Mouse (Mus musculus) heart, embryonic 10.5 days (tissue): Measurements from ENCODE around the gene 9430015G10Rik. TPM values are rescaled to one million over a fixed set of nuclear protein-coding genes. Genes with fewer than 3 reads are reported as not detected.

Source experiments
- DNase-seq: peaks from one replicate; pipeline ENCODE4 v3.0.0-alpha.2; 2017; ENCODE audit warnings: low spot score
- H3K27ac ChIP-seq: fragments of 300-500 bp; sonication (generic); 2 replicates; pipeline ENCODE4 v1.5.1; 2016; ENCODE audit warnings: mild to moderate bottlenecking
- H3K27me3 ChIP-seq: fragments of 300-500 bp; sonication (generic); 2 replicates; pipeline ENCODE4 v1.6.1; 2016; ENCODE audit warnings: mild to moderate bottlenecking; ENCODE audit not compliant: poor library complexity, insufficient read depth, severe bottlenecking
- H3K36me3 ChIP-seq: fragments of 300-500 bp; sonication (generic); 2 replicates; pipeline ENCODE4 v1.6.1; 2016; ENCODE audit warnings: mild to moderate bottlenecking, moderate library complexity
- H3K4me1 ChIP-seq: fragments of 300-500 bp; sonication (generic); 2 replicates; pipeline ENCODE4 v1.6.1; 2016; ENCODE audit warnings: mild to moderate bottlenecking
- H3K4me3 ChIP-seq: fragments of 300-500 bp; sonication (generic); 2 replicates; pipeline ENCODE4 v1.5.1; 2016; ENCODE audit warnings: mild to moderate bottlenecking, moderate library complexity
- H3K9me3 ChIP-seq: fragments of 300-500 bp; sonication (generic); 2 replicates; pipeline ENCODE4 v1.6.1; 2016; ENCODE audit warnings: mild to moderate bottlenecking, moderate library complexity
- WGBS: fragments of 180-500 bp; shearing (Covaris S2); methylation state at CpG from one replicate; pipeline ENCODE4 v1.1.7; 2016; 5-methylcytosine and 5-hydroxymethylcytosine counted together
- polyA plus RNA-seq: library from polyadenylated mRNA; unstranded; fragments of >200 nt; fragmentation: Nextera tagmentation; extraction: Ambion mirVana; gene quantifications from 2 replicates; pipeline ENCODE4 v1.2.1, GENCODE M21; 2016

The 9430015G10Rik gene
- polyA plus RNA-seq, 1 experiment from 2014 or later, result 45.6 TPM

DNA sequence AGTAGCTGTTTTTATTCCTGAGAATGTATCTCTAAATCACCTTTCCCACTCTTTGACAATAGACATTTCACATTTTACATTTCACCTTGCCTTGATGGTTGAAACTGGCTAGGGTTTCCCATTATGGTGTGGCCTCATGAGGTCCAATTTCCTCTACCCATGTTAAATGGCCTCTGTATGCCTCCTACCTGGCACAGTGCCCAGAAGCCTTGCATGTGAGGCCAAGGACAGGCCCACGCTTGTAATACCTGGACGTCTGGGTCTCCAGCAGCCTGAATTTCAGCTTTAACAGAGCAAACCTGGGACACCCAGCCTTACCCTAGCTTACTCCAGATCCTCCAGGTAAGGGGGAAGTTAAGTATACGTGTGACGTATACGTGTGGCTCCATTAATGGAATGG, 26.4 kb upstream of the 9430015G10Rik start:
- 74% methylated on average over 5 of the region's 5 CpGs for WGBS
- H3K27me3 ChIP-seq, result peaks cover 4% of the 10 kb centered on the region; the same call in 1 of the 2 replicates
- DNase-seq, result no peak
- H3K36me3 ChIP-seq, result no peaks in the 10 kb centered on the region
- H3K27ac ChIP-seq, result no peak overlapping the region
- peaks cover 12% of the 10 kb centered on the region for H3K4me1 ChIP-seq
- H3K4me3 ChIP-seq, result no peak overlapping the region
- H3K9me3 ChIP-seq, result no peaks in the 10 kb centered on the region

DNA sequence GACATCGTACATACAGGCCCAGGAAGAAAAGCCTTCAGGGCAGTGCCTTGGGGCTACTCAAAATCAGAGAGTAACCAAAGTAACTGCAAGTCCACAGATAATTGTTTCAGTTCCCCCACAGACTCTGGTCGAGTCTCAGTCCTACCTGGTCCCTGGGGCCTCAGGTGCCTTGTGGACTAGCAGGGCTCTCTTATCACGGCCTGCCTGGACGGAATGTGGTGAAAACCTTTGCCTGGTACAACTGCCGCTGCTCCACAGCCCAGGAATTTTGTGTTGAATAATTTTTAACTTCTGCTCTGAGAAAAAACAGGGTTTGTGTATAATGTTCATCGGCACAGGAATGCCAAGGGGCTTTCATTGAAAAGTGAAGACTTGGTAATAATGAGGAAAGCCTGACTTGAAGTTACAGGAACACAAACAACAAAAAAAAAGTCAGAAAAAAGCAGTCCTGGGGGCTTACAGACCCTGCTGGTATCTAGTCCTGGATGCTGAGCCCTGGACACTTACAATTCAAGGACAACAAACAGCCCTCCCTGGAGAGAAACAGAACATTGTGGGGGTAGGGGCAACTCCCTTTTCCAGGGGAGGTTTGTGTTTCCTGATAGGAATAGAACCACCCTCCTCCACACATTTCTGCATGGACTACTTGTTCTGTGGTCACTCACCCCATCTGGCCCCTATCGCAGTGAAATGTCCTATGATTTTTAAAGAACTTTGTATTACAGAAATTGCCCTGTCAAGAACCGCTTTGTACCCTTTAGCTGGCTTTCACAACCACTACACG, 25.5 kb upstream of the 9430015G10Rik start:
- no peak for DNase-seq
- no peak overlapping the region for H3K4me3 ChIP-seq
- H3K36me3 ChIP-seq, result no peaks in the 10 kb centered on the region
- peak overlapping the region; percentile 25; the same call in 1 of the 2 replicates for H3K27ac ChIP-seq
- H3K4me1 ChIP-seq, result peaks cover 12% of the 10 kb centered on the region
- no peaks in the 10 kb centered on the region for H3K9me3 ChIP-seq
- H3K27me3 ChIP-seq, result no peaks in the 10 kb centered on the region; the same call in 1 of the 2 replicates
- 64% methylated on average over 9 of the region's 9 CpGs for whole genome bisulfite sequencing

DNA sequence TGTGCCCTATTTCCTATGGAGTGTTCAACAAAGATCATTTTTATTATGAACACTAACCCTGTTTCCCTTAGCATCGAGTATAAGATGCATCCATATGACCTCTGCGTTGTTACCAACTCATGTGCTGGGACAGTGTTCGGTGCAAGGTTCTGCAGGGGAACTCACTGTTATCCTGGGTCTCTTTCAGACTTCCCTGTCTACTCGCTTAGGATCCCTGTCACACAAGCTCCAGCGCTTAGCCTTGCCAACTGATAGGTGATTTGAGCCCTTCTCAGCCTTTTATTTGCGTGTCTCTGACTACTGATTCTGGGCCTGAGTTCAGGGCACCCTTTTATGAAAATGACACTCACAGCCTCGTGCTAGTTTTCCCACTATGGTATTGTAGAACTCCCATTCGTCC, 24.5 kb upstream of the 9430015G10Rik start:
- Histone ChIP-seq H3K27ac (no peak overlapping the region), H3K4me3 (no peak overlapping the region)
- 81% methylated on average over 8 of the region's 8 CpGs for WGBS

DNA sequence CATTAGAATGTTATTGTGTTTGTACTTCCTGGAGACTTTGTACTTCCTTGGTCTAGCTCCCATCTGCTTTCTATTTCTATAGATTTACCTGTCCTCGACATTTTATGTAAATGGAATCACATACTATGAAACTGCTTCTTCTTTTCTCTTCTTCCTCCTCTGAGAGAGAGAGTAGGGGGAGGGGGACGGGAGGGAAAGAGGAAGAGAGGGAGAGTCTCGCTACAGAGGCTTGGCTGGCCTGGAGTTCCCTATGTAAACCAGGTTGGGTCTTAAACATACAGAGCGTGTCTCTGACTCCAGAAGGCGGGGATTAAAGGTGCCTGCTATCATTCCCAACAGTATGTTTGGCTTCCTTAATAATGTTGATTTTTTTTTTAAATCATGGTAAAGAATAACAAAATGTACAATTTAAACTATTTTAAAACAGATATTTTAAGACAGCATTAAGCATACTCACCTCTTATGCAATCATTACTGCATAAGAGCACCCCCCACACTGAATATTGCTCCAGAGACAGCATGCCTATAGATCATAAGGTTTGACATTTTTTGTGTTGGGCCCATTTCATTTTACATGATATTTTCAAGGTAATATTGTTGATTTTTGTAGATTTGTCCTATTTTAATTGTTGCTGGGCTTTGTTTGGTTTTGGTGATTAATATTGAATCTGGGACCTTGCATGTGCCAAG, 22.2 kb upstream of the 9430015G10Rik start:
- Histone ChIP-seq H3K36me3 (no peaks in the 10 kb centered on the region), H3K9me3 (no peaks in the 10 kb centered on the region), H3K4me1 (peaks cover 12% of the 10 kb centered on the region), H3K27ac (no peak overlapping the region), H3K27me3 (no peaks in the 10 kb centered on the region), H3K4me3 (no peak overlapping the region)
- no peak for DNase-seq
- WGBS, result 42% methylated on average over 5 of the region's 5 CpGs

More for the DNA sequence above, 24.5 kb upstream of the 9430015G10Rik start:
- Histone ChIP-seq H3K36me3 (no peaks in the 10 kb centered on the region), H3K4me1 (peaks cover 12% of the 10 kb centered on the region), H3K9me3 (no peaks in the 10 kb centered on the region), H3K27me3 (no peaks in the 10 kb centered on the region; the same call in 1 of the 2 replicates)
- DNase-seq, result no peak

DNA sequence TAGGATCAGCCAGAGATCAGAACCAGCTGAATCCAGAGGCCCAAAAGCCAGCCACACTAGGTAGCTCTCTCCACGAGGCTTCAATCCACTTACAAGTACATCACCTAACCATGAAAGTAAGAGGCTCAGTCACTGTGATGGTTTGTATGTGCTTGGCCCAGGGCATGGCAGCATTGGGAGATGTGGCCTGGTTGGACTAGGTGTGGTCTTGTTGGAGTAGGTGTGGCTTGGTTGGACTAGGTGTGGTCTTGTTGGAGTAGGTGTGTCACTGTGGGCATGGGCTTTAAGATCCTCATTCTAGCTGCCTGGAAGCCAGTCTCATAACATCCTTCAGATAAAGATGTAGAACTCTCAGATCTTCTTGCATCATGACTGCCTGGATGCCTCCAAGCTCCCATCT, 18.5 kb upstream of the 9430015G10Rik start:
- Histone ChIP-seq H3K27me3 (0 out of 2 replicates have a peak, but pooled peaks cover 4% of the 10 kb centered on the region), H3K27ac (no peak overlapping the region), H3K4me1 (no peaks in the 10 kb centered on the region), H3K4me3 (no peak overlapping the region), H3K9me3 (no peaks in the 10 kb centered on the region), H3K36me3 (no peaks in the 10 kb centered on the region)
- 69% methylated on average over 1 of the region's 1 CpGs for WGBS
- no peak for DNase-seq

DNA sequence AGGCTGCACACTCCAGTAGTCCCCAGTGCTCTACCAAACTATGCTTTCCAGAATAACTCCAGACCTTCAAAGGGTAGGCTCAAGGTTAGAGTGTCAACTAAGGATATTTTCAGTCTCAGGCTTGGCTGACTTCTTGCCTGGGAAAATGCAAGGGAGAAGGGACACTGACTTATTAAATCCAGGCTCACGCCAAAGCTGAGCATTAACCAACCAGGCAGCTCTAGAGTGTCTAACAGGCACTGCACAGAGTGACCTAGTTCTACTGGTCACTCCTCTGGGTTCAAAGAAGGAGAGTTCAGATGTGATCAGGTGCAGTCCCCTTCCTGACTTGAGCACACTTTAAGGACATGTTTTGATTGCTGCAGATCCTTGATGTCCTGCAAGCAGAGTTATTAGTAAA, 17.0 kb upstream of the 9430015G10Rik start:
- WGBS, result 86% methylated on average over 1 of the region's 1 CpGs
- H3K27me3 ChIP-seq, result 0 out of 2 replicates have a peak, but pooled peaks cover 4% of the 10 kb centered on the region
- H3K4me1 ChIP-seq, result peaks cover 6% of the 10 kb centered on the region
- H3K27ac ChIP-seq, result no peak overlapping the region
- no peaks in the 10 kb centered on the region for H3K36me3 ChIP-seq
- H3K4me3 ChIP-seq, result no peak overlapping the region
- H3K9me3 ChIP-seq, result no peaks in the 10 kb centered on the region
- DNase-seq, result no peak

DNA sequence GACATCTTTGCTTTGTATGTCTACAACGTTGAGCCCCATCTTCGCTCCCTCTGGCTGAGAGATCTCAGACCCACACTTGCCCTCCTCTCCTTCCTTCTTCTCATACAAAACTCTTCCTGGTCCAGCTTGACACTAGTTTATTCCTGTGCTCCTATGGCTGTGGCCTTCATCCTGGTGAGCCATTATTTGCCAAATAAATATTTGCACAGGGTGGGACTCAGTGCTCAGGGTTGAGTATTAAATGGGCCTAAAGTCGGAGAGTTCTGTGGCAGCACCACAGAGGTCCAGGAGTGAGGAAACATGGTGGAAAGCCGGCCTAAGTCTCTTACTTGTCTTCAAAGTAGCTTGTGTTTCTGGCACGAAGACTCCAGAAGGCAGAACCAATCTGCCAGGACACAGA, 16.0 kb upstream of the 9430015G10Rik start:
- H3K4me3 ChIP-seq, result no peak overlapping the region
- no peak for DNase-seq
- 74% methylated on average over 5 of the region's 5 CpGs for WGBS
- peaks cover 13% of the 10 kb centered on the region for H3K4me1 ChIP-seq
- H3K27ac ChIP-seq, result no peak overlapping the region
- no peaks in the 10 kb centered on the region for H3K36me3 ChIP-seq
- H3K9me3 ChIP-seq, result no peaks in the 10 kb centered on the region
- H3K27me3 ChIP-seq, result 0 out of 2 replicates have a peak, but pooled peaks cover 4% of the 10 kb centered on the region

DNA sequence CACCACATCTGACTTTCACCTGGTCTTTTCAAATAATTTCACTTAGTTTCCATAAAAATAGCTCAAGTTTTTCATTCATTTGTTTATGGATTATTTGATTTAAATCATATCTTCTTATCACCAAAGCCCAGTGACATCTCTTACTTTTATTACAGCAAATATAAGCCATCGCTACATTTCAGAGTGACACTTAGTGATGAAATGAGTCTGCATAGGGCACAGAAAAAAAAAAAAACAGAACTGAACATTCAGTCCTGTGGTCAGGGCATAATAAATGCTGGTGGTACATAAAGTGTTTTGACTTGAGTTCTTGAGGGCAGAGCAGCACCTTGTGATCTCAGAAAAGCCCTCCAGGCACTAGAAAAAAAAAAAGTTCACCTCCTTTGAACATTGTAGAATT, 13.6 kb upstream of the 9430015G10Rik start:
- Histone ChIP-seq H3K27me3 (0 out of 2 replicates have a peak, but pooled peaks cover 4% of the 10 kb centered on the region), H3K9me3 (no peaks in the 10 kb centered on the region), H3K36me3 (no peaks in the 10 kb centered on the region), H3K4me1 (peaks cover 13% of the 10 kb centered on the region), H3K27ac (no peak overlapping the region), H3K4me3 (no peak overlapping the region)
- no peak for DNase-seq
- WGBS, result 93% methylated on average over 1 of the region's 1 CpGs

DNA sequence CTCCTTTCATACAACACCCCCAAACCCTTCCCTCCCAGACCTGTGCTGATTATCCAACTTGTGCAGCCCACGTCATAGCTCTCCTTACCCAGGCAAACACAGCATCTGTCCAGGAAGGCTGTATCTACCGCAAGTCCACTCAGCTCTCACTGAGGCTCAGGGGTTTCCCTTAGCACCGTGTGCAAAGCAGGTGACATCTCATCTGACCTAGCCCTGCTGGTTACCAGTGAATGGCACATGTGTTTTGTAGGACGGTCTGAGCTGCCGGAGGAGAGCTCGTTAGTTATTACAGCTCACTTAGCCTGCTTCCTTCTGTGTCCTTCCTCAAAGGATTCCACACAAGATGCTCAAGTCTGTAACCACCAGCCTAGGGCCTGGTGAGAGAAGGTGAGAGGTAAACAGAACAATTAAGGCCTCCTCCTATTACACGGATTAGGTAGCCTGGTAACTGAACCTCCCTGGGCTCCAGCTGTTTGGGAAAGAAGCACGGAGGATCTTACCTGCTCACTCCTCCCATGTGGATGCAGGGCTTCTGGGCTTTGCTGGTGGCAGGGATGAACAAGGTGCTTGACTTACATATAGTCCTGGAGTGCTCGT, 11.9 kb upstream of the 9430015G10Rik start:
- Histone ChIP-seq H3K36me3 (no peaks in the 10 kb centered on the region), H3K9me3 (no peaks in the 10 kb centered on the region), H3K27ac (no peak overlapping the region), H3K4me3 (no peak overlapping the region), H3K27me3 (0 out of 2 replicates have a peak, but pooled peaks cover 4% of the 10 kb centered on the region), H3K4me1 (peaks cover 13% of the 10 kb centered on the region)
- no peak for DNase-seq
- WGBS, result 54% methylated on average over 9 of the region's 9 CpGs

DNA sequence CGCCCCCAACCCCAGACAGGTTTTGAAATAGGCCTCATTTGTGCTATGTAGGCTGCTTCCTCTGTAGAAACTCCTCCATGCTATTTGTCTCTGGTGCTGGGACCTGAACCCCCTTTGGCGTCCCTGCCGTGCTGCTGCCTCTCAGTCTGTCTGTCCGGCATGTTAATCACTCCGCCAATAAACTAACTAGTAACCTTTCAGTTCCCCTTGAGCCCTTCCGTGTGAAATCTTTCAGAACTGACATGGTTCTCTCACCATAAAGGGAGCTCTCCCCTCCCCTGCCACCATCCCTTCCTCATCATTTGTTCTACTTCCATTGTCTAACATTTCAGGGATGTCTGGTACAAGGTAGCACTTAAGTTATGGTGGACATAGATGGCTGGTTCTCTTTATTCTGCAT, 10.4 kb upstream of the 9430015G10Rik start:
- Histone ChIP-seq H3K27ac (no peak overlapping the region), H3K4me1 (peaks cover 13% of the 10 kb centered on the region), H3K27me3 (0 out of 2 replicates have a peak, but pooled peaks cover 2% of the 10 kb centered on the region), H3K9me3 (no peaks in the 10 kb centered on the region), H3K4me3 (no peak overlapping the region), H3K36me3 (no peaks in the 10 kb centered on the region)
- 75% methylated on average over 6 of the region's 6 CpGs for whole genome bisulfite sequencing
- no peak for DNase-seq

DNA sequence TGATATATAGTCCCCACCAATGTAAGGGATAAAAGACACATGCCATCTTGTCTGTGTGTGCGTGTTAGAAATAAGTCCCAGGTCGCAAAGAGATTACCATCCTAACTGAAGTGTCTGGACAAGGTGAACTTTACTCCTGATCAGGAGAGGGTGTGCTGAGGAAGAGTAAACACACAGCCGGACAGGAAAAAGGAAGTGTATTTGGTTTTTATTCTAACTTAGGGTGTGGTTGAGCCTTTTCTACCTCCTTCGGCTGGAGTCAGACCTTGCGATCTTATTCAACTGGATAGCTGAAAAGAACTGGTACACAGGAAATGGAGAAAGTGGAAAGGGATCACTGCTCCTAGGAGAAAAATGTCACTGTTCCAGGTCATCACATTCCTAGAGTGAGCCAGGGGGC, 9.3 kb upstream of the 9430015G10Rik start:
- Histone ChIP-seq H3K36me3 (no peaks in the 10 kb centered on the region), H3K27ac (no peak overlapping the region), H3K27me3 (no peaks in the 10 kb centered on the region), H3K4me3 (no peak overlapping the region), H3K9me3 (no peaks in the 10 kb centered on the region), H3K4me1 (peaks cover 13% of the 10 kb centered on the region)
- DNase-seq, result no peak
- 88% methylated on average over 5 of the region's 5 CpGs for WGBS

DNA sequence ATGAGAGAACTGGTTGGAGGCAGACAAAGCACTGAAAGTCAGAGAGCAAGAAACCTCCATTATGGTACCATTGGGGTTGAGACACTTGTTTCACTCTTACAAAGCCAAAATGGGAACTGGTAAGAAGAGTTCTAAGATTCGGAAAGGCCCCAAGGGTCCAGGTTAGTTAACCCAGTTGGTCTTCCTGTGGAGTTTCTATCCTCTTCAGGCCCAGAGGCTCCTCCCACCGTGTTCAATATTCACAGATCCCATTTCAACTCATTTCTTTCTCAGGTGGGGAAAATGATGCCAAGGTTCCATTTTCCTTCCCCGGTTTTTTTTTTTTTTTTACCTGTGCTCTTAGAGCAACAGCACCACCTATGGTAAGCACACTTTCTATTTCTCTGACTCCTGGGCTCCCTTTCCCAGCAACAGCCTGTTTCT, 8.3 kb upstream of the 9430015G10Rik start:
- WGBS, result 40% methylated on average over 3 of the region's 3 CpGs
- H3K9me3 ChIP-seq, result no peaks in the 10 kb centered on the region
- DNase-seq, result no peak
- no peaks in the 10 kb centered on the region for H3K36me3 ChIP-seq
- H3K4me3 ChIP-seq, result no peak overlapping the region
- H3K27me3 ChIP-seq, result no peaks in the 10 kb centered on the region
- no peak overlapping the region for H3K27ac ChIP-seq
- H3K4me1 ChIP-seq, result peaks cover 13% of the 10 kb centered on the region

DNA sequence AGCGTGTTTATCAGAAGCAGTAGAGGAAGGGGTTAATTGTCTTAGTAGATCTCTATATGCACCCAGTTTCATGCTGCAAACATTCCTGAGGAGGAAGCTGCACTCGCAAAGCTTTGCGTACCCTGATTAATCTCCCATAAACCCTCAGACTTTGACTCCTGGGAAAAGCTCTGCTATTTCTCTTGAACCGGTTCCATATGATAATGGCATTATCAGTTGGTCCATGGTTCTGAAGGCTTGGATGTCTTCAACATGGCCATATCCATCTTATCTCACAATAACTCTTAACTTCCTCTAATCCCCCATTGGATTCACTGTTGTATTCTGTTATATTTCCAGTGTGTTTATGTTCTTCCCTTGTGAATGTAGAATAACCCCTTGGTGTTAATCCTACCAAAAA, 6.4 kb upstream of the 9430015G10Rik start:
- no peaks in the 10 kb centered on the region for H3K27me3 ChIP-seq
- no peaks in the 10 kb centered on the region for H3K9me3 ChIP-seq
- no peak for DNase-seq
- 58% methylated on average over 4 of the region's 4 CpGs for WGBS
- H3K27ac ChIP-seq, result no peak overlapping the region
- H3K4me3 ChIP-seq, result no peak overlapping the region
- peaks cover 4% of the 10 kb centered on the region; the same call in 1 of the 2 replicates for H3K4me1 ChIP-seq
- no peaks in the 10 kb centered on the region for H3K36me3 ChIP-seq
